ENCODE assay signal across 11 mouse cellular contexts in the genomic region with DNA sequence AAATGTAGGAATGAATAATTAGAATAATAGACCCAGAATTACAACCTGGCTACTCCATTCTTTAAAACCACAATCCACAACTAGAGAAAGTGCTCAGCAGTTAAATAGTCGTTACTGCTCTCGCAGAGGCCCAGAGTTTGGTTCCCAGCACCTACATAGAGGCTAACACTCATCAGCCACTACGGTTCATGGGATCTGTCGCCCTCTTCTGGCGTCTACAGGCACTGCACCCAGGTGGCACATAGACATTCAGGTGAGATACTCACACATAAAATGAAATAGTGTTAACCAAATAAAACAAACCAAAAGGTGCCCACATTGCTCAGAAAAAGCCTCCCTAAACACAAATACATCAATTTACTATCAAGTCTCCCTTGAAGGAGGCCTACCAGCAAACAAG.
A peak's percentile ranks its signal among the peaks of the same experiment; 100 is the strongest.
DNase-seq lines count a peak whose midpoint lies in the region; ATAC-seq and TF ChIP-seq lines count a peak whose summit lies in the region.
"Had no signal": no experiment of that assay in that cellular context is flagged by ENCODE, and none has a peak within 500 bp of the region (broad histone marks: within the 10 kb centered on the region; RNA-seq: fewer than 3 reads in every experiment).

No protein-coding gene starts in this region.

- no peaks in the 10 kb centered on the region for H3K36me3 ChIP-seq in liver, embryonic 12.5 days
- H3K36me3 ChIP-seq in CH12.LX (replicated peaks in 1 of 2; ENCODE audit: control insufficient read depth in 1 of 2, insufficient read depth in 1 of 2, low read length in 1 of 2) (no peaks in the 10 kb centered on the region), ES-E14 (ENCODE audit: control insufficient read depth, insufficient read depth, low read length, poor library complexity, severe bottlenecking) (no peaks in the 10 kb centered on the region)

- H3K79me2 ChIP-seq in CH12.LX (replicated peaks; ENCODE audit: control insufficient read depth, extremely low read depth, insufficient read depth, poor library complexity, severe bottlenecking), result no peaks in the 10 kb centered on the region

- no peaks in the 10 kb centered on the region for H3K4me1 ChIP-seq in liver, embryonic 12.5 days
- H3K4me1 ChIP-seq in CH12.LX (ENCODE audit: control insufficient read depth in 1 of 2, insufficient read depth in 2 of 2), result peaks cover 0 to 41% of the 10 kb centered on the region in 2 experiments; a peak in 2 of 4 replicates
- no peaks in the 10 kb centered on the region for H3K4me1 ChIP-seq in ES-E14 (ENCODE audit: control insufficient read depth in 2 of 2, insufficient read depth in 2 of 2, low read length in 2 of 2, poor library complexity in 1 of 2)

- in situ Hi-C loops in CH12.LX (cut with MboI; ENCODE audit: low pct_ligation_motif_present, low pct_unique_long_range_greater_than_20kb, low sequenced_read_pairs) (no loop called here), ES-E14 (cut with MboI; ENCODE audit: low sequenced_read_pairs in 2 of 2, unreplicated experiment in 2 of 2) (no loop called here)

- H3K27me3 ChIP-seq in liver, embryonic 12.5 days (replicated peaks), result no peaks in the 10 kb centered on the region
- no peaks in the 10 kb centered on the region for H3K27me3 ChIP-seq in CH12.LX (replicated peaks)

- TF ChIP-seq RAD21 in CH12.LX (IDR thresholded peaks at IDR 0.05; ENCODE audit: low read depth, low read length), result peak; percentile 9

- 68% methylated on average over 5 of the region's 5 CpGs for WGBS in liver, embryonic 12.5 days (ENCODE audit: insufficient replicate concordance)

- no peak for TF ChIP-seq POLR2A in CH12.LX (IDR thresholded peaks at IDR 0.05; ENCODE audit: low read depth, low read length)

- no peak overlapping the region for H3K9ac ChIP-seq in liver, embryonic 12.5 days
- H3K9ac ChIP-seq in CH12.LX (ENCODE audit: insufficient read depth, low read depth) (no peak overlapping the region), ES-E14 (ENCODE audit: insufficient read depth, low read depth, low read length, poor library complexity, severe bottlenecking) (no peak overlapping the region)

- no peak overlapping the region for H3K4me2 ChIP-seq in liver, embryonic 12.5 days
- no peak overlapping the region for H3K4me2 ChIP-seq in CH12.LX (ENCODE audit: insufficient read depth, low read depth, poor library complexity, severe bottlenecking)

- TF ChIP-seq CTCF in CH12.LX (conservative IDR thresholded peaks at IDR 0.05 in 1 of 2, IDR thresholded peaks at IDR 0.05 in 1 of 2; ENCODE audit: low read depth in 2 of 2, low read length in 2 of 2), result peak; percentile 31 to 53; a peak in 3 of 4 replicates

- ATAC-seq in liver, embryonic 12.5 days, result no peak
- ATAC-seq in granulocyte monocyte progenitor cell, adult 5-6 weeks (replicated peaks; ENCODE audit: poor library complexity, severe bottlenecking), result no peak

- peak; percentile 23 for DNase-seq in liver
- no peak for DNase-seq in CH12.LX (ENCODE audit: extremely low read depth)
- no peak for DNase-seq in ES-E14 (ENCODE audit: low read depth, low spot score)
- peak; percentile 16 for DNase-seq in induced T-regulatory cell, adult 2 months (ENCODE audit: low read depth)
- DNase-seq in right cerebral cortex, adult 18-20 months, result no peak
- DNase-seq: cerebellum, adult 11 months; gastrocnemius, postnatal 36 days; heart, postnatal 14 days; lung, postnatal 10 days had no signal

- no peak overlapping the region for H3K4me3 ChIP-seq in liver, embryonic 12.5 days
- H3K4me3 ChIP-seq in CH12.LX (replicated peaks in 1 of 3; ENCODE audit: low read depth in 2 of 3, low read length in 2 of 3, poor library complexity in 1 of 3) (no peak overlapping the region), ES-E14 (ENCODE audit: insufficient read depth in 1 of 2, low read depth in 1 of 2, low read length in 2 of 2, poor library complexity in 1 of 2, severe bottlenecking in 1 of 2) (no peak overlapping the region)

- no peak for TF ChIP-seq EP300 in CH12.LX (IDR thresholded peaks at IDR 0.05; ENCODE audit: low read length)

- H3K9me3 ChIP-seq in liver, embryonic 12.5 days (replicated peaks), result peaks cover 9% of the 10 kb centered on the region
- peaks cover 8% of the 10 kb centered on the region for H3K9me3 ChIP-seq in CH12.LX (replicated peaks; ENCODE audit: low read length)
- no peaks in the 10 kb centered on the region for H3K9me3 ChIP-seq in ES-E14 (ENCODE audit: control insufficient read depth, insufficient read depth, low read depth, low read length)

- dilution Hi-C loops in CH12.LX (cut with MboI; ENCODE audit: extremely low pct_ligation_motif_present, extremely low pct_unique_long_range_greater_than_20kb, low sequenced_read_pairs), result no loop called here

- no peak overlapping the region for H3K27ac ChIP-seq in liver, embryonic 12.5 days
- H3K27ac ChIP-seq in CH12.LX (ENCODE audit: insufficient read depth, low read depth), result no peak overlapping the region
- no peak overlapping the region for H3K27ac ChIP-seq in ES-E14 (ENCODE audit: insufficient read depth, low read depth, low read length, poor library complexity, severe bottlenecking)

TF ChIP-seq in CH12.LX, 34 proteins besides CTCF, POLR2A, EP300 and RAD21:
- TF ChIP-seq MAZ (IDR thresholded peaks at IDR 0.05; ENCODE audit: low read depth, low read length) (no peak), MYC (IDR thresholded peaks at IDR 0.05; ENCODE audit: low read depth, low read length) (no peak), BHLHE40 (IDR thresholded peaks at IDR 0.05; ENCODE audit: low read depth, low read length) (no peak), ETS1 (conservative IDR thresholded peaks at IDR 0.05; ENCODE audit: low read depth, low read length) (no peak), IRF4 (IDR thresholded peaks at IDR 0.05; ENCODE audit: low read depth, low read length) (no peak), ZMIZ1 (IDR thresholded peaks at IDR 0.05; ENCODE audit: low read depth, low read length) (no peak), SMC3 (IDR thresholded peaks at IDR 0.05; ENCODE audit: low read depth, low read length) (no peak), HCFC1 (IDR thresholded peaks at IDR 0.05; ENCODE audit: low read depth, low read length) (no peak)

TF ChIP-seq in ES-E14, 5 proteins besides CTCF, POLR2A, EP300 and RAD21:
- TF ChIP-seq HCFC1 (IDR thresholded peaks at IDR 0.05; ENCODE audit: borderline replicate concordance, insufficient read depth, low read length), result no peak
- TF ChIP-seq ZNF384 (IDR thresholded peaks at IDR 0.05; ENCODE audit: low read depth, low read length), result no peak
- TF ChIP-seq MAFK (IDR thresholded peaks at IDR 0.05; ENCODE audit: insufficient read depth, low read depth, low read length), result no peak
- TF ChIP-seq CHD2 (IDR thresholded peaks at IDR 0.05; ENCODE audit: low read depth, low read length), result no peak
- TF ChIP-seq ZC3H11A (IDR thresholded peaks at IDR 0.05; ENCODE audit: borderline replicate concordance, low read depth, low read length), result peak; percentile 44
TF ChIP-seq in ES-E14: peak in this region for 1.

Comparison
In these comparisons a context has a peak if more than half of its experiments do, and no peak if none do; other contexts are left out.
1. DNase-seq: peak in liver (single experiment) and induced T-regulatory cell, adult 2 months (single experiment); none in CH12.LX (single experiment), ES-E14 (single experiment) and right cerebral cortex, adult 18-20 months (single experiment).